Mouse (Mus musculus) ES-Bruce4 (cell line): ENCODE measurements around the gene Tomm40l.

Experiments used
- CTCF ChIP-seq: IDR thresholded peaks from one replicate; pipeline ENCODE4 v1.8.1; 2011; ENCODE audit warnings: low read depth, low read length
- EP300 ChIP-seq: IDR thresholded peaks from 2 replicates; pipeline ENCODE4 v1.6.1; 2011; ENCODE audit warnings: low read depth, low read length; ENCODE audit not compliant: insufficient read depth
- POLR2A ChIP-seq: IDR thresholded peaks from one replicate; pipeline ENCODE4 v1.8.1; 2011; ENCODE audit warnings: low read length; ENCODE audit not compliant: insufficient read depth

DNA sequence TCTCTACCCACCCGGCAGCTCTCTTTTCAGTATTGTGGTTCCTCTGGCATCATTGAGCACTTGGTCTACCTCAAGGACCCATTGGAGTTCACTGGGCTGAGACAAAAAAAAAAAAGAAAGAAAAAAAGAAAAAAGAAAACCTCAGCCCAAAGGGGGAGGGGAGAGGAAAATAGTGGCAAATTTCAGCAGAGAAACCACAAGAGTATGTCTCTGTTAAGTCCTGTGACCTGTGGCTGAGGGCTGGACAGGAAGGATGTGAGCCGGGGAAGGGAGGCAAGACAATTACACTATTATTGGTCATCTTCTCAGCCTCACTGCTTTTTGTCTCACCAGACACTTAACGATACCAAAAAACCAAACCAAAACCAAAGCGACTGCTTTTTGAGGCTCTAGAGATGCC is 9.5 kb upstream of the Tomm40l start:
- no peak for TF ChIP-seq POLR2A
- no peak for TF ChIP-seq EP300
- no peak for TF ChIP-seq CTCF
